Mouse (Mus musculus) erythroblast, embryonic 14.5 days (primary cell): ENCODE results near the gene Ptpre. TPM values are rescaled to one million over a fixed set of nuclear protein-coding genes. Genes with fewer than 3 reads are reported as not detected.
A peak's percentile ranks its signal among the peaks of the same experiment; 100 is the strongest.

Experiments used
- H3K27me3 ChIP-seq: 2 replicates; pipeline ENCODE4 v1.6.1; 2012; ENCODE audit warnings: inconsistent platforms; ENCODE audit not compliant: control insufficient read depth
- H3K36me3 ChIP-seq: 2 replicates; pipeline ENCODE4 v1.6.1; 2012; ENCODE audit warnings: mild to moderate bottlenecking, inconsistent platforms; ENCODE audit not compliant: control insufficient read depth
- H3K4me1 ChIP-seq: 2 replicates; pipeline ENCODE4 v1.6.1; 2012; ENCODE audit warnings: inconsistent platforms; ENCODE audit not compliant: control insufficient read depth
- H3K4me3 ChIP-seq: replicated peaks from 2 replicates; pipeline ENCODE3; 2012; ENCODE audit warnings: moderate library complexity, mild to moderate bottlenecking, inconsistent platforms
- H3K9me3 ChIP-seq: 2 replicates; pipeline ENCODE4 v1.6.1; 2012; ENCODE audit warnings: low read length, inconsistent platforms, mixed read lengths; ENCODE audit not compliant: control insufficient read depth
- GATA1 ChIP-seq: IDR thresholded peaks from 2 replicates; pipeline ENCODE4 v1.6.1; 2012; ENCODE audit warnings: low read length, inconsistent platforms, mixed read lengths
- TAL1 ChIP-seq: IDR thresholded peaks from 3 replicates; pipeline ENCODE4 v1.6.1; 2012; ENCODE audit warnings: low read length, inconsistent platforms, mixed read lengths
- polyA plus RNA-seq: library from polyadenylated mRNA; stranded (reverse); fragments of >175 nt; gene quantifications from 2 replicates; pipeline ENCODE4 v1.2.3, GENCODE M21; 2012

The Ptpre gene
- polyA plus RNA-seq, 1 experiment = 0.01 TPM

DNA sequence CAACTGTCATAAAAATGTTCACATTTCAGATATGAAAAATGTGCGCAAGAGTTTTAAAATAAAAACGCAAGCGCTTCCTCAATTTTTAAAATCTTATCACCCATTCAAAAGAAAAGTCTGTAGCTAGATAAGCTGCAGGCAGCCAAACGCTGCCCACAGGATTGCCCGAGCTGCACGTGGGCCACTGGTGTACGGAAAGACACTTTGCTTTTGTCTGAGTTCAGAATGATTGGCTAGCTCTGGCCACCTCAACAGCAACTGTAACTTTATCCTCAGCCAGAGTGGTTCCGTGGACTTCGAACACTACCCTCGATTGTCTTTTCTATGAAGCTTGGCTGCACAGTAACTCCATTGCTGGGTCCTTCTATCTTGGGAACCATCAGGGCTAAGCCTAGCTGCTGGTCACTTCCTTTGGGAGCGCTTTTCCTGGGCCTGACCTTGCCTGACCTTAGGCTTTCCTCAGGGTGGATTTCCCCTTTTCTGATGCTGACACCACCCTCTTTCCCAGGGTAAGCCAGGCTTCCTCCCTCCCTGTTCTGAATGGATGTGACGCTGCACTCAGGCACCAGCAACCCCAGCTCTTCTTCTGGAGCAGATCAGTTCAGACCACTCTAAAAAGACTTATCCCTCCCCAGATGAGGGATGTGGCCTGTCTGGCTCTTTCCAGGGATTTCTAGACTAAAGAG is 60.5 kb downstream of the Ptpre start:
- no peak overlapping the region for H3K4me3 ChIP-seq
- H3K9me3 ChIP-seq = no peaks in the 10 kb centered on the region
- no peaks in the 10 kb centered on the region for H3K36me3 ChIP-seq
- H3K4me1 ChIP-seq = peaks cover 88% of the 10 kb centered on the region
- H3K27me3 ChIP-seq = no peaks in the 10 kb centered on the region; the same call in 1 of the 2 replicates
- TF ChIP-seq TAL1 = no peak
- TF ChIP-seq GATA1 = no peak

DNA sequence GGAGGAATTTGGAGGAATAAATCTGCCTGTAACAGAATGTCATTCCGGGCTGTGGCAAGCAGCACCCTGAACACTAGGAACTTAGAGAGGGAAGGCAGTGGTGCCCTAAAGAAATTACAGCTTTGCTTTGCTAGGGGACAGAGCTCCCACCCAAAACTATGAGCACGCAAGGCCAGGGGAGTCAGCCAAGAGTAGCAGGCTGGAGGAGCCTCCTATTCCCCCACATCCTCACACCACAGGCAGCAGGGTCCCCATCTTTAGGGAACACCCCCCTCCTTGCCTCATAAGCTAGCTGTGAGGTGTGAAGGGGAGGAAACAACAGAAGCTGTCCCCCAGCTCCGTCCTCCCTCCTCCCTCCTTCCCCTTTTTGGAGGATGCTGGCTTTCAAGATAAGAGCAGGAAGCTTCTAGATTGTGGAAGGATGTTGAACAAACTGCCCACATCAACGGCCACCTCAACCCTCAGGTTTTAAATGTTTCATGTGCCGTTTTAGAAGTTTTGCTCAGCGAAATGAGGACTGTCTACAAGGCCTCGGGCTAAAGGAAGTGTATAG is 61.1 kb downstream of the Ptpre start:
- Histone ChIP-seq H3K4me3 (no peak overlapping the region), H3K4me1 (peaks cover 88% of the 10 kb centered on the region), H3K36me3 (no peaks in the 10 kb centered on the region), H3K27me3 (no peaks in the 10 kb centered on the region; the same call in 1 of the 2 replicates), H3K9me3 (no peaks in the 10 kb centered on the region)
- no peak for TF ChIP-seq GATA1
- no peak for TF ChIP-seq TAL1

DNA sequence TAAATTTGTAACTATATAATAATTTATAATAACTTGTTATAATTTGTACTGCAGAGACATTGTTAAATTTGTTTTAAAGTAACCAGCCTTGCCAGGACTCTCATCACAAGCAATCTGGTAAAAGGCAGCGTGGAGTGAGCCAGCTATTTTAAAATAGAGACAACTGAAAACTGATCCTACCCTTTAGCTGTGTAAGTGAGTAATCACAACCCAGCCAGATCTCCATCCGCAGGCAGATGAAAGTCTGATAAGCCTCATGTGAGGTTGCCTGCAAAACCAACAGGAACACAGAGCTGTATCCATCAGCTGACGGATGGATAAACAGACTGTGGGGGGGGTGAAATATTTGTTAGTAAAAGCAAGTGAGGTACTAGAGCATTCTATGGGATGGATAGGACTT is 62.8 kb downstream of the Ptpre start:
- Histone ChIP-seq H3K4me1 (peaks cover 83% of the 10 kb centered on the region), H3K36me3 (no peaks in the 10 kb centered on the region), H3K27me3 (no peaks in the 10 kb centered on the region; the same call in 1 of the 2 replicates), H3K4me3 (no peak overlapping the region), H3K9me3 (no peaks in the 10 kb centered on the region)
- TF ChIP-seq GATA1 (no peak), TAL1 (no peak)

DNA sequence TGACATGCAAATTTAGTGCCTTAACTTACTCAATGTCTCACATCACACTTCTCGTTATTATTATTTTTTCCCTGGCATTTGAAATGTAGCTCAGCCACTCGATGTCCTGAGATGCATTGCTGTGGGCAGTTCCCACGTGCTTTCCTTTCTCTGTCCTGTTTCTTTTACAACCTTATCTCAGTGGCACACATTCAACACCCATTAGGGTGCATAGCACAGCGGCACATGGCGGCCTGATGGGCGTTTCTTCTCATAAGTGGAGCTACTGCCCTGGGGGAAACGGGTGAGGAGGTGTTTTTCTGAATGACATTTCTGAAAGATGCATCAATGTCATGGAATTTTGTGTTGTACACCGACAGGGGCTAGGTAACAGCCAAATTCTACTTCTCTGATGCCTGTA is 64.3 kb downstream of the Ptpre start:
- H3K4me1 ChIP-seq = peaks cover 75% of the 10 kb centered on the region

DNA sequence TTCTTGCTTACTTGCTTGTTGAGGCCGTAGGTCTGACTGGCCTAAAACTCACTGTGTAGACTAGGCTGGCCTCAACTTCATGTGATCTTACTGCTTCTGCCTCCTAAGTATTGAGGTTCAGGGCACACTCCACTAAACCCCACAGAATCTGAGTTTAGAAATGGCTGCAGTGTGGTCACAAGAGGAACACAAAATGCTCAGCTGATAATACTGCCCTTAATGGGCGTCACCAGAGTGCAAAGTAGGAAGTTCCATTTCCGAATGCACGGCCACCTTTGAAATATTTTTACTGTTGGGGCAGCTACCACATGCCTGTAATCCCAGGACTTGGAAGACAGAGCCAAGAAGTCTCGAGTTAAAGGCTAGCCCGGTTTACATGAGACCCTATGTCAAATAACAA is 65.0 kb downstream of the Ptpre start:
- no peak overlapping the region for H3K4me3 ChIP-seq
- H3K9me3 ChIP-seq = no peaks in the 10 kb centered on the region
- no peaks in the 10 kb centered on the region for H3K36me3 ChIP-seq
- peaks cover 69% of the 10 kb centered on the region for H3K4me1 ChIP-seq
- no peak for TF ChIP-seq GATA1
- TF ChIP-seq TAL1 = no peak
- H3K27me3 ChIP-seq = no peaks in the 10 kb centered on the region

More for the DNA sequence above, 64.3 kb downstream of the Ptpre start:
- TF ChIP-seq GATA1 = no peak
- peak; percentile 61; the same call in 2 of the 3 replicates for TF ChIP-seq TAL1
- Histone ChIP-seq H3K36me3 (no peaks in the 10 kb centered on the region), H3K27me3 (no peaks in the 10 kb centered on the region; the same call in 1 of the 2 replicates), H3K4me3 (no peak overlapping the region), H3K9me3 (no peaks in the 10 kb centered on the region)

DNA sequence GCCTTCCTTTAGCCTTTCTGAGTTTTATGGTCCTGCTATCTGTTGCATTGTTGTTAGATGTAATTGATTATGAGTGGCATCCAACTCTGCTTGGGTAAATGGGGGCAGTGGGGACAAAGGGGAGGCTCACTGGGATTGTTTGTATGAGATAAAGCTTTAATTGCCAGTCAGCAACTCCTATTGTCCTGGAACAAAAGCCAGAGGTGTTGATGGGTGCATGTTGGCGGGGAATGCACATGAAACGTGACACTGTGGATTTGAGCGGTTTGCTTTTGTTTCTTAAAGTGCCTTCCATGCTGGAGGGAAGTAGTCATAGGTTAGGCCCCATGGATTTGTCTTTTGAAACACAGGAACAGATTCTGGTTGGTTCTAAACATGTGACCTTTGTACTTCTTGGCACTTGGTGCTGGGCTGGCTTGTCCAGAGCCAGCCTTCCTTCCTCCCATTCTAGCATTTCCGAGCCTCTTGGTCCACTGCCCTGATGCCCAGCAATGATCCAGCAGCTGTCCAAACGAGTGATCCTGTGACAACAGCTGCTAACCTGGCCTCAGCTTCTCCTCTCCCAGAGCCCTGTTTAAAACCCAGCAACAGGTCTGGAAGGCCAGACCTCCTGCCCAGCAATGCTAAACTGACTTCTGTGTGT is 65.7 kb downstream of the Ptpre start:
- no peaks in the 10 kb centered on the region for H3K9me3 ChIP-seq
- no peak overlapping the region for H3K4me3 ChIP-seq
- no peaks in the 10 kb centered on the region for H3K27me3 ChIP-seq
- TF ChIP-seq TAL1 (no peak), GATA1 (no peak)
- H3K36me3 ChIP-seq = no peaks in the 10 kb centered on the region
- peaks cover 62% of the 10 kb centered on the region for H3K4me1 ChIP-seq

DNA sequence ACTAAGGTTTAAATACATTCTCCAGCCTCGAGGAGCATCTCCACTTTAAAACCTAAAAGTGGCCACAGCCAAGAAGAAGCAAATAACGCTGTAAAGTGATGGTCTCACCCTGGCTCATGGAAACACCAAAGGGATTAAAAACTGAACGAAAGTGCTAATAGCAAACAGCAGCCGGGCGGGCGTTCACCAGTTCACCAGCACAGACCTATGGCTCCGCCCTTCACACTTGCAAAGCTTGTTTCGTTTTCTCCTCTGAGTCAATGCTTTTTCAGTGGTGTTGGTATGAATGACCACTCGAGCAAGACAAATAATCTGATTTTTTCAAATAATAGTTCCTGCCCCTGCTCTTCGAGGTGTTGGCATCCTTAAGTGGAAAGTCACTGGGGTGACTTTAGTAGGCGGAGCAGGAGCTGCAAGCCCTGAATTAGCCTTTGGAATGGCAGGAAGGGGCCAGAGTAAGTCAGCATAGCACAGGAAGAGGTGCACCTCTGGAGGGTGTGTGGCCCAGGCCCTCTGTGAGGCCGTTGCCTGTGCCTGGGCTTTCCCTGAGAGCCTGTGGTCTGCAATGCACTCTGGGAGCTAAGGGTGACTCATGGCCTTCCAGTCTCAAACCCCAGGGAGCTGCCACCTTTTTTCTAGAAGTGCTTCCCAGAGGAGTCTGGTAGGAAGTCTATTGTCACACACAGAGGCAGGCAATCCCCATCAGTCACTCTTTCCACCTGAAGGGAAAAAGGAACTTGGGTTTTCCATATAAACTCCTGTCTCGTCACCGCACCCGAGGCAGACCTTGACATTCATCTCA is 67.9 kb downstream of the Ptpre start:
- peak overlapping the region; percentile 54 for H3K4me3 ChIP-seq
- H3K4me1 ChIP-seq = peaks cover 60% of the 10 kb centered on the region
- no peaks in the 10 kb centered on the region for H3K27me3 ChIP-seq

DNA sequence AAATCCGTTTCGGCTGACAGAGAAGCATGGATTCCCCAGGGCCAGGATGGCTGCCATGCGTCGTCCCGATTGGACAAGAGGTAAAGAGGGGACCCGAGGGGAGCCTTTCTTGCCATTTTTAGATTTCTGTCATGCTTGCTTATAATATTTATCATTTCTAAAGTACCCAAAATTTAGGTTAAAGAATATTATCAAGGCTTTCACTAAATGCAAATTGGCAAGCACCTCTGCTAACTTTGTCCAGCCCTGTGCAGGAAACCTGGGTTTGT is 68.5 kb downstream of the Ptpre start:
- Histone ChIP-seq H3K9me3 (no peaks in the 10 kb centered on the region), H3K27me3 (no peaks in the 10 kb centered on the region), H3K4me1 (peaks cover 58% of the 10 kb centered on the region), H3K36me3 (no peaks in the 10 kb centered on the region), H3K4me3 (no peak overlapping the region)
- TF ChIP-seq GATA1 = no peak
- no peak for TF ChIP-seq TAL1

More for the DNA sequence above, 67.9 kb downstream of the Ptpre start:
- TF ChIP-seq TAL1 = no peak
- TF ChIP-seq GATA1 = no peak
- Histone ChIP-seq H3K9me3 (no peaks in the 10 kb centered on the region), H3K36me3 (no peaks in the 10 kb centered on the region)

DNA sequence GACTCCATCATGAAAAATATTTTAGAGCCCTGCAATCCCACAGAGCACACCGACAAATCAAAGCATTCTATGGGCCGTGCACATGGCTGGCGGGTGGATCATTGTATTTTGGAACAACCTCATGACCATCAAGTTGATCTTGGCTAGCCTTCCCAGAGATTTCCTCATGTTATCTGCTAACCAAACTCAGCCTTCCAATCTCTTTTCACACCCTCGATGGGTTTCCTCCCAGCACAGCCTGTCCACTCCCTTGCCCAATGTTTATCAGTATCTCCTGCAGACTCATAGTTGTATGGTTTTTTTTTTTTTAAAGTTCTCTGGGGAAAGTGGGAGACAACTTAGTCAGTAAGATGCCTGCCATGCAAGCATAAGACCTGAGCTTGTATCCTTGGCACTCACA is 70.9 kb downstream of the Ptpre start:
- no peak overlapping the region for H3K4me3 ChIP-seq
- H3K27me3 ChIP-seq = no peaks in the 10 kb centered on the region
- no peak for TF ChIP-seq TAL1
- TF ChIP-seq GATA1 = no peak
- no peaks in the 10 kb centered on the region for H3K36me3 ChIP-seq
- H3K4me1 ChIP-seq = peaks cover 34% of the 10 kb centered on the region
- H3K9me3 ChIP-seq = no peaks in the 10 kb centered on the region
